Mouse (Mus musculus) erythroblast, embryonic 14.5 days (primary cell): ENCODE results near the gene Hectd4.

Experiments used
- GATA1 ChIP-seq: IDR thresholded peaks from 2 replicates; pipeline ENCODE4 v1.6.1; 2012; ENCODE audit warnings: low read length, inconsistent platforms, mixed read lengths
- TAL1 ChIP-seq: IDR thresholded peaks from 3 replicates; pipeline ENCODE4 v1.6.1; 2012; ENCODE audit warnings: low read length, inconsistent platforms, mixed read lengths

GRCm38 (mm10) chr5:121359229-121359628 is 139.2 kb downstream of the Hectd4 start:
- TF ChIP-seq GATA1 = no peak
- TF ChIP-seq TAL1 = no peak
